Mouse (Mus musculus) heart, adult 2 months (tissue): ENCODE measurements at regions not wholly inside any gene's neighbourhood (a gene's known extent, or its start where the extent isn't known, plus 50 kb on each side); places are given as distances from the start of the nearest gene placed in this dataset.

Source experiments
- DNase-seq, 2 experiments: peaks; one replicate each; pipeline ENCODE4 v3.0.0; 2021
- H3K27ac ChIP-seq: fragments of 200-600 bp; 2 replicates; pipeline ENCODE4 v1.8.1; 2022
- H3K27me3 ChIP-seq: fragments of 200-500 bp; 2 replicates; pipeline ENCODE4 v1.6.1; 2012; ENCODE audit warnings: mild to moderate bottlenecking, low read length, inconsistent platforms, mixed read lengths; ENCODE audit not compliant: control insufficient read depth, insufficient read depth
- H3K36me3 ChIP-seq: fragments of 200-500 bp; 2 replicates; pipeline ENCODE4 v1.6.1; 2012; ENCODE audit warnings: low read length, inconsistent platforms; ENCODE audit not compliant: control insufficient read depth, insufficient read depth
- H3K4me1 ChIP-seq: fragments of 200-500 bp; 2 replicates; pipeline ENCODE4 v1.6.1; 2011; ENCODE audit warnings: low read length; ENCODE audit not compliant: control insufficient read depth, insufficient read depth
- H3K4me3 ChIP-seq: fragments of 200-600 bp; 2 replicates; pipeline ENCODE4 v1.8.1; 2022
- H3K79me2 ChIP-seq: fragments of 200-500 bp; replicated peaks from 2 replicates; pipeline ENCODE4 v1.6.1; 2012; ENCODE audit warnings: mild to moderate bottlenecking, inconsistent platforms, low read length, moderate library complexity, mixed read lengths; ENCODE audit not compliant: control insufficient read depth, insufficient read depth
- H3K9ac ChIP-seq: fragments of 200-500 bp; 2 replicates; pipeline ENCODE4 v1.6.1; 2012; ENCODE audit warnings: low read depth, mild to moderate bottlenecking, control low read depth, inconsistent platforms, low read length, mixed read lengths
- CTCF ChIP-seq: fragments of 200-600 bp; IDR thresholded peaks from 2 replicates; pipeline ENCODE4 v1.8.1; 2022; ENCODE audit warnings: antibody characterized with exemption, mild to moderate bottlenecking, moderate library complexity
- EP300 ChIP-seq: fragments of 200-500 bp; IDR thresholded peaks from 2 replicates; pipeline ENCODE4 v1.6.1; 2011; ENCODE audit warnings: low read depth, low read length, control low read depth; ENCODE audit not compliant: insufficient read depth
- POLR2A ChIP-seq: fragments of 200-500 bp; IDR thresholded peaks from 2 replicates; pipeline ENCODE4 v1.6.1; 2011; ENCODE audit warnings: mild to moderate bottlenecking, low read depth, low read length, control low read depth; ENCODE audit not compliant: insufficient read depth
- WGBS: fragments of 180-500 bp; shearing (Covaris S2); methylation state at CpG from one replicate; pipeline ENCODE4 v1.1.7; 2018; 5-methylcytosine and 5-hydroxymethylcytosine counted together
- intact Hi-C: fragments of 180-260 bp; cut with DNase I; formaldehyde crosslinking; loops from one replicate; pipeline ENCODE4 v1.15.1; 2025

DNA sequence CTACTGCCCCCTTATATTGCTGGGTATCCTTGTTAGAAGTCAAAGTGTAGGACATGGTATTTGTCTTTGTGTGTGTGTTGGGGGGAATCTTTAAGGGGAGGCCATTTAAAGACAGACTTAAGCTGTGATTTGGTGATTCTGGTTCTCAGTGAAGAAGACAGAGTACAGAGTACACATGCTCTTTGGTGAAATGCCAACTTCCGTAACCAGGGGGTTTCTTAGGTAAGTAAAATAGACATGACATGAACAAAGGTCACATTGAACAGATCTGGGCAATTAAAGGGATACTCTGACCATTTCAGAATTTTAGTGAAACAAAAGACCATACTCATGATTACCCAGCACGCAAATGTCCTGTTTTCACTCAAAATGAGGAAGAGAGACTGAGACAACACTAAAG is 67.3 kb upstream of the Adcy2 start:
- Histone ChIP-seq H3K9ac (no peak overlapping the region), H3K79me2 (no peaks in the 10 kb centered on the region), H3K36me3 (no peaks in the 10 kb centered on the region), H3K27ac (no peak overlapping the region), H3K4me3 (no peak overlapping the region), H3K4me1 (no peaks in the 10 kb centered on the region), H3K27me3 (no peaks in the 10 kb centered on the region)
- WGBS = 65% methylated on average over 2 of the region's 2 CpGs
- DNase-seq = no peak
- intact Hi-C loops = no loop called here
- no peak for TF ChIP-seq CTCF
- TF ChIP-seq EP300 = no peak
- no peak for TF ChIP-seq POLR2A

DNA sequence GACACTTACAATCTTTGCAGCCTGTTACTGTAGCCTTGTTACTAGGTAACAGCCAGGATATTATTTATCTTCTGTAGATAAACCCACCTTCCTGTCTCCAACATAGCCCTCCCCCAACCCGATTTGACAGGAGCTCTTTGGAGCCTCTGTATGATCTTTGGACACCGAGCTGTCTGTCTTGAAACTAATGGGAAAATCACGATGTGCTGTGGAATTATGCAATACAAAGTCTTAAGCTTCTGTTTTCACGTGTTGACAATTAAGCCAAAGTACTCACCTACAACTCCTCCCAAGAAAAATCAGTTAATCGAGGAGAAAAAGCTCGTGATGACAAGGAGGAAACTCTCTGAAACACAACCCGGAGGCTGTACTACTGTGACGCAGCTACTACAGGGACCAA is 65.9 kb upstream of the Adcy2 start:
- 41% methylated on average over 8 of the region's 8 CpGs for WGBS
- Histone ChIP-seq H3K36me3 (no peaks in the 10 kb centered on the region), H3K9ac (no peak overlapping the region), H3K4me1 (no peaks in the 10 kb centered on the region), H3K79me2 (no peaks in the 10 kb centered on the region), H3K27me3 (no peaks in the 10 kb centered on the region), H3K27ac (no peak overlapping the region), H3K4me3 (no peak overlapping the region)
- DNase-seq = no peak
- intact Hi-C loops = no loop called here
- TF ChIP-seq CTCF (no peak), POLR2A (no peak), EP300 (no peak)

DNA sequence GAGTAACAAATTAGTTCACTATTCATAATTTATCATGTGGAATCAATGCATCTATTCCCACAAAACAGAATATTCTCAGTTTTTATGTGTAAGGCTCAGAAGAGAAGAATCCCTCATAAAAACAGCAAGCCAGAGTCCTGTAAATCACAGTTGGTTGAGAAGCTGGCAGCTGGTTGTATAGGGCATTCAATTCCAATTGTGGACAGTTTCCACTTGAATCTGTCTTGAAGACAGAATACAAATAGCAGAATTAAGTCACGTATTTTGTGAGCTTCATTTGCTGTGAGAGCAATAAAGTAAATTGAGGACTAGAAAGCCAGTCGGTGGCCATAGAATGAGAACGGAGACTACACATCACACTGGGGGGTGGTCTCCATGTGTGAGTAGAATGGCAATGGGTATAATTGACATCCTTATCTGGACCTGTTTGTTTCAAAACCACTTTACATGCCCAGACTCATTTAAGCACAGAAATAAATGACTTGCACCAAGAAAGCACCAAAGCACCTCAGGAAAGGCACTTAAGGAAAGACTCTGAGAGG is 63.4 kb upstream of the Adcy2 start:
- Histone ChIP-seq H3K27ac (no peak overlapping the region), H3K27me3 (no peaks in the 10 kb centered on the region), H3K79me2 (no peaks in the 10 kb centered on the region), H3K9ac (no peak overlapping the region), H3K36me3 (no peaks in the 10 kb centered on the region), H3K4me1 (no peaks in the 10 kb centered on the region), H3K4me3 (no peak overlapping the region)
- 84% methylated on average over 3 of the region's 3 CpGs for WGBS
- TF ChIP-seq EP300 (no peak), POLR2A (no peak)
- no peak for DNase-seq
- intact Hi-C loops = no loop called here

GRCm38 (mm10) chr13:69061436-69061835 is 62.1 kb upstream of the Adcy2 start:
- Histone ChIP-seq H3K9ac (no peak overlapping the region), H3K4me1 (no peaks in the 10 kb centered on the region), H3K27me3 (no peaks in the 10 kb centered on the region), H3K36me3 (no peaks in the 10 kb centered on the region), H3K79me2 (no peaks in the 10 kb centered on the region), H3K27ac (no peak overlapping the region), H3K4me3 (no peak overlapping the region)
- intact Hi-C loops = no loop called here
- no peak for TF ChIP-seq EP300
- TF ChIP-seq CTCF = no peak
- TF ChIP-seq POLR2A = no peak
- 69% methylated on average over 3 of the region's 3 CpGs for WGBS
- DNase-seq = no peak
